Mouse (Mus musculus) heart, postnatal 0 days (tissue): ENCODE results near the gene Arfgap2. TPM values are rescaled to one million over a fixed set of nuclear protein-coding genes. Genes with fewer than 3 reads are reported as not detected.

Experiments
- ATAC-seq: fragments of 200-750 bp; cut with Nextera tagmentation; 2 replicates; pipeline ENCODE4 v1.8.0; 2017; ENCODE audit warnings: low read depth, moderate number of reproducible peaks, moderate library complexity; ENCODE audit not compliant: insufficient read depth
- DNase-seq: peaks from one replicate; pipeline ENCODE4 v3.0.0-alpha.2; 2016; ENCODE audit warnings: low spot score
- H3K27ac ChIP-seq: fragments of 300-500 bp; sonication (generic); 2 replicates; pipeline ENCODE4 v1.5.1; 2014; ENCODE audit warnings: low read depth, mild to moderate bottlenecking
- H3K27me3 ChIP-seq: fragments of 300-500 bp; sonication (generic); 2 replicates; pipeline ENCODE4 v1.6.1; 2014; ENCODE audit warnings: low read length, mixed read lengths; ENCODE audit not compliant: control insufficient read depth, insufficient read depth
- H3K36me3 ChIP-seq: fragments of 300-500 bp; sonication (generic); replicated peaks from 2 replicates; pipeline ENCODE4 v1.6.1; 2014; ENCODE audit warnings: low read length, mixed read lengths; ENCODE audit not compliant: control insufficient read depth, insufficient read depth
- H3K4me1 ChIP-seq: fragments of 300-500 bp; sonication (generic); 2 replicates; pipeline ENCODE4 v1.6.1; 2014; ENCODE audit warnings: antibody characterized with exemption; ENCODE audit not compliant: control insufficient read depth, insufficient read depth
- H3K4me2 ChIP-seq: fragments of 300-500 bp; sonication (generic); 2 replicates; pipeline ENCODE4 v1.6.1; 2014; ENCODE audit warnings: low read depth, mild to moderate bottlenecking, low read length, moderate library complexity
- H3K4me3 ChIP-seq: fragments of 300-500 bp; sonication (generic); 2 replicates; pipeline ENCODE4 v1.5.1; 2014; ENCODE audit warnings: low read depth, low read length
- H3K9ac ChIP-seq: fragments of 300-500 bp; sonication (generic); replicated peaks from 2 replicates; pipeline ENCODE4 v1.6.1; 2014; ENCODE audit warnings: low read depth, low read length, mixed read lengths
- H3K9me3 ChIP-seq: fragments of 300-500 bp; sonication (generic); replicated peaks from 2 replicates; pipeline ENCODE4 v1.6.1; 2016; ENCODE audit warnings: low read length; ENCODE audit not compliant: control insufficient read depth
- CTCF ChIP-seq: IDR thresholded peaks from 2 replicates; pipeline ENCODE4 v1.5.1; 2016; ENCODE audit warnings: antibody characterized with exemption, control low read depth, low read depth
- EP300 ChIP-seq: IDR thresholded peaks from 2 replicates; pipeline ENCODE4 v1.6.1; 2016; ENCODE audit warnings: antibody characterized with exemption, low read depth
- WGBS: fragments of 180-500 bp; shearing (Covaris S2); extraction: QIAGEN DNeasy Blood & Tissue Kit; methylation state at CpG from one replicate; pipeline ENCODE4 v1.1.7; 2014; 5-methylcytosine and 5-hydroxymethylcytosine counted together
- polyA plus RNA-seq: library from polyadenylated mRNA; unstranded; fragments of >200 nt; fragmentation: Nextera tagmentation; extraction: Ambion mirVana; gene quantifications from 2 replicates; pipeline ENCODE4 v1.2.1, GENCODE M21; 2015
- total RNA-seq: library from RNA; depleted of rRNA; stranded (reverse); fragments of >200 nt; gene quantifications from 2 replicates; pipeline ENCODE4 v1.2.3, GENCODE M21; 2014; ENCODE audit warnings: low replicate concordance

The Arfgap2 gene
- total and polyA plus RNA-seq, 2 experiments from 2014 or later: 56.3 to 56.5 TPM

DNA sequence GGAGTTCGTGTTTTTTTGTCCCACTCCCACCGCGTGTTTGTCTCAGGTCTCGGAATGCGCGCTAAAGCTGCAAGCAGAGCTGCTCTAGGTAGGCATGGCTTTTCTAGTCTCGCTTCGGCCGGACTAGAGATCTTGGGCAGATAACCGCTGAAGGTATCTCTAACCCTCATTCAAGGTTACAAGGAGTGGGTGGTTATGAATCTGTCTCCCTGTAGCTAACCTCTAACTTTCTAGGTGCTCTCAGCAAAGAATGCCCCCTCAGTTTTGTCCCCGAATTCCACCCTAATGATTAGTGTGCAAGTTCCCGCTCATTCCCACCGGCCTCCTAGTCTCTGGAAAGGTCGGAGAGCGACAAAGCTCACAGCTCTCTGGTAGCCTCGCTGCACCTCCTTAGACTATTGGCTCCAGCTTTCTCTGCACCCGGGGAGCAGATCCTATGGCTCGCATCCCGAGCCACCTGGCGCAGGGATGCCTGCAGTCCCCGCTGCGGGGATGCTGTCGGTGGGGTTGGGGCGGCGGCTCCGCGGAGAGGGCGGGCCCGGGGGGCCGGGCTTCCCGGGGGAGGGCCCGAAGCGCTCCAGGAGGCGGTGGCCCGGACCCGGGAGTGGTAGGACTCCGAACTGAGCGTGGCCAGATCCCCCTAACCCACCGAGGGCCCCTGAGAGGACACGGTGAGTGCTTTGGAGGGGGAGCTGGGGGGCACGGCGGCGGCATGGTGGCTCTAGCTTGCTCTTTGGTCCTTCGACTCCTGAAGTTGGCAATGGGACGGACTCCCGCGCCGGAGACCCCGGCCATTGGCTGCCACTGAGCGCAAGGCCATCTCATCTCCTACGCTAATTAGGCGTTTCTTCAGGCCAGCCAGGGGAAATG, 8.3 kb upstream of the Arfgap2 start:
- Histone ChIP-seq H3K27me3 (0 out of 2 replicates have a peak, but pooled peaks cover 5% of the 10 kb centered on the region), H3K4me1 (peaks cover 16% of the 10 kb centered on the region), H3K27ac (peak overlapping the region; percentile 75), H3K9me3 (no peaks in the 10 kb centered on the region), H3K4me3 (peak overlapping the region; percentile 66), H3K9ac (peak overlapping the region; percentile 56), H3K4me2 (peak overlapping the region; percentile 75), H3K36me3 (peaks cover 6% of the 10 kb centered on the region; the same call in 1 of the 2 replicates)
- ATAC-seq: peak; percentile 65
- peak; percentile 59 for DNase-seq
- under 1% methylated on average over 52 of the region's 52 CpGs for WGBS
- TF ChIP-seq CTCF (no peak), EP300 (no peak)

- TF ChIP-seq CTCF (no peak), EP300 (no peak)
- H3K4me2 ChIP-seq: peak overlapping the region; percentile 75
- H3K4me3 ChIP-seq: peak overlapping the region; percentile 66
- H3K9ac ChIP-seq: peak overlapping the region; percentile 56
- peak; percentile 33 for DNase-seq
- no peaks in the 10 kb centered on the region for H3K9me3 ChIP-seq
- H3K4me1 ChIP-seq: peaks cover 10% of the 10 kb centered on the region
- peak overlapping the region; percentile 75 for H3K27ac ChIP-seq
- peaks cover 11% of the 10 kb centered on the region for H3K36me3 ChIP-seq
- ATAC-seq: peak; percentile 42
- H3K27me3 ChIP-seq: 0 out of 2 replicates have a peak, but pooled peaks cover 5% of the 10 kb centered on the region
- 3% methylated on average over 22 of the region's 22 CpGs for WGBS
Measured at GRCm38 (mm10) chr2:91257126-91257980, 7.4 kb upstream of the Arfgap2 start.

DNA sequence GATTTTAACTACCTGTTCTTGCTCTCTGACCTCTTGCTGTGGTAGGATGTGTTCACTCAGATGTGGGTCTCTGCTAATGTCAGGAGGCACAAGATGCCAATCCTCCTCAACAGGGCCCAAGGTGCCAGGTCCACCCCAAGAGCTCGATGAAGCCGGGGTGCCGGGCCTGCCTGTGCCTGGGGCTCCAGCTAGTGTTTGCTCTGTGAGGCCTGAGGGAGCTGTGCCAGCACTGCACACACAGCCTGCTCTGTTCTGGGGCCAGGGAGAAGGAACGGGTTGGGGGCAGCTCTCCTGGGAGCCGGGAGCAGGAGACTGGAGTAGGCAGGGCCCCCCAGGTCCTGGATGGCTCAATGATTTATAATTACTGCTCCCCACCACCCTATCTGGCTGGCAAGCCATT, 6.7 kb upstream of the Arfgap2 start:
- H3K9me3 ChIP-seq: no peaks in the 10 kb centered on the region
- DNase-seq (no peak), ATAC-seq (no peak)
- H3K36me3 ChIP-seq: peaks cover 18% of the 10 kb centered on the region
- WGBS: 72% methylated on average over 5 of the region's 5 CpGs
- peak overlapping the region; percentile 66 for H3K4me3 ChIP-seq
- H3K27ac ChIP-seq: peak overlapping the region; percentile 75
- H3K27me3 ChIP-seq: 0 out of 2 replicates have a peak, but pooled peaks cover 5% of the 10 kb centered on the region
- H3K4me1 ChIP-seq: peaks cover 7% of the 10 kb centered on the region
- peak overlapping the region; percentile 56 for H3K9ac ChIP-seq
- TF ChIP-seq EP300: no peak
- TF ChIP-seq CTCF: no peak
- H3K4me2 ChIP-seq: peak overlapping the region; percentile 75

GRCm38 (mm10) chr2:91258830-91259229, 5.9 kb upstream of the Arfgap2 start:
- no peak overlapping the region for H3K9ac ChIP-seq
- WGBS: 42% methylated on average over 1 of the region's 1 CpGs
- ATAC-seq: no peak

GRCm38 (mm10) chr2:91259493-91259892, 5.3 kb upstream of the Arfgap2 start:
- peak overlapping the region; percentile 42; the same call in 1 of the 2 replicates for H3K9ac ChIP-seq
- H3K27ac ChIP-seq: peak overlapping the region; percentile 73
- H3K36me3 ChIP-seq: peaks cover 22% of the 10 kb centered on the region
- DNase-seq (no peak), ATAC-seq (no peak)
- no peaks in the 10 kb centered on the region for H3K9me3 ChIP-seq
- H3K4me2 ChIP-seq: peak overlapping the region; percentile 43
- 0 out of 2 replicates have a peak, but pooled peaks cover 3% of the 10 kb centered on the region for H3K27me3 ChIP-seq
- TF ChIP-seq EP300 (no peak), CTCF (no peak)
- peaks cover 10% of the 10 kb centered on the region for H3K4me1 ChIP-seq
- peak overlapping the region; percentile 8 for H3K4me3 ChIP-seq
- 38% methylated on average over 1 of the region's 1 CpGs for WGBS

More at GRCm38 (mm10) chr2:91258830-91259229, 5.9 kb upstream of the Arfgap2 start:
- DNase-seq: no peak
- Histone ChIP-seq H3K36me3 (peaks cover 22% of the 10 kb centered on the region), H3K27ac (peak overlapping the region; percentile 73; the same call in 1 of the 2 replicates), H3K4me1 (peaks cover 7% of the 10 kb centered on the region), H3K4me2 (no peak overlapping the region), H3K27me3 (0 out of 2 replicates have a peak, but pooled peaks cover 5% of the 10 kb centered on the region), H3K9me3 (no peaks in the 10 kb centered on the region), H3K4me3 (no peak overlapping the region)
- no peak for TF ChIP-seq EP300
- TF ChIP-seq CTCF: no peak
